Mouse (Mus musculus) heart, postnatal 14 days (tissue): Measurements from ENCODE around the gene Myo1a. TPM values are rescaled to one million over a fixed set of nuclear protein-coding genes. Genes with fewer than 3 reads are reported as not detected.
A peak's percentile ranks its signal among the peaks of the same experiment; 100 is the strongest.

Source experiments
- DNase-seq, 2 experiments: peaks; one replicate each; pipeline ENCODE4 v3.0.0; 2021 to 2022
- intact Hi-C: fragments of 180-260 bp; cut with DNase I; formaldehyde crosslinking; loops from one replicate; pipeline ENCODE4 v1.15.1; 2025
- total RNA-seq, 2 experiments: library from RNA; stranded (reverse); gene quantifications; 2 replicates each; pipeline ENCODE4 v1.2.3; 2021

Gene Myo1a
- total RNA-seq, 2 experiments from 2014 or later = 0.15 TPM; not detected in 1

DNA sequence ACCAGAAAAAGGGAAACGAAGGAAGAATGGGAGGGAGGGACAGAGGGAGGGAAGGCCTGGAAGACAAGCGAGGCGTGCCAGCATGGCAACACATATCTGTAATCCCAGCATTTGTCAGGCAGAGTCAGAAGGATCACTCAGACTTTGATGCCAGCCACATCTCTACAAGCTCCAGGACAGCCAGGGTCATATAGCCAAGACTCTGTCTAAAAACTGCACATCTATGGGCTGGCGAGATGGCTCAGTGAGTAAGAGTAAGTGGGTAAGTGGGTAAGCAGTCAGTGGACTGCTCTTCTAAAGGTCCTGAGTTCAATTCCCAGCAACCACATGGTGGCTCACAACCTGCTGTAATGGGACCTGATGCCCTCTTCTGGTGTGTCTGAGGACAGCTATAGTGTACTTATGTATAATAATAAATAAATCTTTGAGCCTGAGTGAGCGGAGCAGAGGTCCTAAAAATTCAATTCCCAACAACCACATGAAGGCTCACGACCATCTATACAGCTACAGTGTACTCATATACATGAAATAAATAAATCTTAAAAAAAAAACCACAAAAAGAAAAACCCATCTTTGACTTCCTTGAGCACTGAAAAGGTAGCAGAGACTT, 30.8 kb upstream of the Myo1a start:
- intact Hi-C loops = no loop called here
- DNase-seq = no peak

DNA sequence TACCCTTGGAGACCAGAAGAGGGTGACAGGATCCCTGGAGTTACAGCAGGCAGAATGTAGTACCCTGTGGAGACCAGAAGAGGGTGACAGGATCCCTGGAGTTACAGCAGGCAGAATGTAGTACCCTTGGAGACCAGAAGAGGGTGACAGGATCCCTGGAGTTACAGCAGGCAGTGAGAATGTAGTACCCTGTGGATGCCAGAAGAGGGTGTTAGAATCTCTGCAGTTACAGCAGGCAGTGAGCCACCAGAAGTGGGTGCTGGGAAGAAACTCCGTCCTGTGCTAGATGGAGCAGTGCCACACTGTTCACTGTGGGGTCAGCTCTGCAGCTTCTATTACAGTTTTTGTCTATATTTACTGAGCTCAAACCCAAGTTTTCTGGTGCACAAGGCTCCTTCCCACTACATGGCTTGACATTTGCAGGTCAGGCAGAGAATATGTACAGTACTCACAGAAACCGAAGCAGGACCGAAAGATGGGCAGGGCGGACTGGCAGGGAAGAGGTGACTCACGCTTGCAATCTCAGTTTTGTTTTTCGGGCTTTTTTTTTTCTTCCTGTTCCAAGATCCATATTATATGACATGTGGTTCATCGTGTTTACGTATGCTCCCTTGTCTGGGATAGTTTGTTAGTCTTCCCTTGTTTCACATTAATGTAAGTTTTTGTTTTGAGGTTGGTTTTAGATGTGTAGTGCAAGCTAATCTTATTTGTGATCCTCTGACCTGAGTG, 30.0 kb upstream of the Myo1a start:
- intact Hi-C loops = loop anchor here (5.0 kb wide), 2 partner anchors 62 to 103 kb away; partner anchors contain the start of gene Zbtb39
- DNase-seq = peak; percentile 87 to 93

DNA sequence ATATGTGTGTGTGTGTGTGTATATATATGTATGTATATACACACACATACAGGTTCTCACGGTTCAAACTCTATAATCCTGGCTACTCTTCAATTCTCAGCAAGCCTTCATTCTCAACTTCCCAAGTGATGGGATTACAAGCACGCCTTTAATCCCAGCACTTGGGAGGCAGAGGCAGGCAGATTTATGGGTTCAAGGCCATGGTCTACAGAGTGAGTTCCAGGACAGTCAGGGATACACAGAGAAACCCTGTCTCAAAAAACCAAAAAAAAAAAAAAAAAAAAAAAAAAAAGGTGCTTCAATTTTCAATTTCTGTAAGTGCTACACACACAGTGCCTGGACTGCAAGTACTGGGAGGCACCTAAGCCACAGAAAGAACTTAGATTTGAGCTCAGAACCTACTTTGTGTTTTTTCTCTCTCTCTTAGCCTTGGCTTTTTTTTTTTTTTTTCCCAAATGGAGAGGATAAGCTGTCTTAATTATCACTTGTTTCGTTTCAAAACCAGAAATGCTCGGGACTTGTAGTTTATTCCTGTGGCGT, 29.0 kb upstream of the Myo1a start:
- DNase-seq = no peak
- intact Hi-C loops = loop anchor here (5.0 kb wide), 2 partner anchors 61 to 104 kb away; partner anchors contain the start of gene Zbtb39

DNA sequence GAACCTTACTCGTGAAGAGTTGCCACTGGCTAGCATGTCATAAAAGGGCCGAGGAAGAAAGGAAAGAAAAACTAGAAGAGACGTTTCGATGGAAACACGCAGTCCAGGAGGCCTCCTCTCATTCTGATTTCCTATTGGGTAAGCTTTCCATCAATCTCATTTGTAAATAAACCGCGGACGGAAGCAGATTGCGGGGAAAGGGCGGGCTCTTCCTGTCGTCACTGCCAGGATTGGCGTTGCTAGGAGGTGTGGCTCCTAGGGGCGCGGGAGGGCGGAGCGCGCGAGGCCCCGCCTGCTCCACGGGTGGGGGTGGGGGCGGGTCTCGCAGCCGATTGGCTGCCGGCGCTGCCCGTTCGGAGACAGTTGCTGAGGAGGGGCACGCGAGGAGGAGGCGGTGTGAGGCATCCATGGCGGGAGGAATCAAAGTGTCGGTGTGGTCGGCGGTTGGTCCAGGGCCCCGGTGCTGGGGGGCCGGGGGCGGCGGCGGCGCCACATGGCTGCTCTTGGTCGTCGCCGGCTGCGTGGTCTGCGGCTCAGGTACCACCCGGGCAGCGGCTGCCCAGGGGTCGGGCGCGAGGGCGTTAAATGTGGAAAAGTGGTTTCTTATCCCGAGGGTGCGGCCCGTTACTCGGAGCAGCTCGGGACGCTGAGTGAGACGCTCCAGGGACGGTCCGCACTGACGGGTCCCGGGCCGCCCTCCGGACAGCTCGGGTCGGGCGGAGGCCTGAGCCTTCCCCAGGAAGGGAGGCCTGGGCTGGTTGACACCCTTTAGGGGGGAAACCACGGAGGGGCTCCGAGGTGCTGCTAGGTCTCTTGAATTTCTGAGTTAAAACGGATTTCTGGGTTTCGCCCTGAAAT, 28.1 kb upstream of the Myo1a start:
- peak; percentile 92 to 94 for DNase-seq
- intact Hi-C loops = loop anchor here (5.0 kb wide), 2 partner anchors 60 to 105 kb away; partner anchors contain the start of gene Zbtb39

DNA sequence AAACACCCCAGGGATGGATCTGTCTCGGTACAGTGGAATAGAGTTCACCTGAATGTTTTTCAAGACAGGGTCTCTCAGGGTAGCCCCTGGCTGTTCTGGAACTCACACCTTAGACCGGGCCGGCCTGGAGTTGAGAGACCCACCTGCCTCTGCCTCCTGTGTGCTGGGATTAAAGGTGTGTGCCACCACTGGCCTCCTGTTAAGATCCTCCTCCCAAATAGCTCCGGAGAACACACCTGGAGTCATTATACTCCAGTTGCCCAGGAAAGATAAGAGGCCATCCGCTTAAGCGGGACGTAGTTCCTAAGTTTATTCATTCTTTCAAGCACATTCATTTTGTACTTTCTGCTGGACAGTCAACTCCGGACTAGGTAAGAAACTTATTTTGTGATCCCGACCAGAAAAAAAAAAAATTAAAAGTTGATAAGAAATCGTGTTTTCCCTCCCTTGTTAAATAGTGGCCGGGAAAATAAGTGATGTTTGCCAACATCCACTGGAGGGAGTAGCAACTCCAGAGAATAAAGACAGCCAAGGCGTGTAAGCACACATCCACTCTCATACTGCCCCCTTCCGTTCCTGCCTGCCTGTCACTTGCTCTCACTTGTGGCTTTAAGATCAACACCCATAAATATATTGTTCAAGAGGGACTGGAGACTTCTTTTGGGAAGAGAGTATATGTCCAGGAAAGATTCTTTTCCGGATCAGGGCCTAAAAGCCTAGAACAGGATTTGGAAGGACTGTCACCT, 27.2 kb upstream of the Myo1a start:
- intact Hi-C loops = loop anchor here (5.0 kb wide), 2 partner anchors 60 to 105 kb away; partner anchors contain the start of gene Zbtb39
- DNase-seq = peak; percentile 61 to 70

DNA sequence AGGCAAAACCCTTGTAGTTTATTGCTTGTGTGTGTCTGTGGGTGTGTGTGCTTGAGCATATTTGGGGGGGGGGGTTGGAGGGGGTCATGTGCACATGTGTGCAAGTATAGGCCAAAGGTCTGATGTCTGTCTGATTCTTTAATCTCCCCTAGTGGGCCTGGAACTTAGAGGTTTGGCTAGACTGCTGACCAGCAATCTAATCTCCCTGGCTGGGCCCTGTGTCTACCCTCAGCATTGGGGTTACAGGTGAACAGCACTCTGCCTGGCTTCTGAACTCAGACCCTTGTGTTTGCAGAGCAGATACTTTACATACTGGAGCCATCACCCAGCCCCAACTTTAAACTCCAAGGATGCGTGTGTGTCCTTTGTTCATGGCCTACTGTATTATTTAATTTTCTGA, 25.8 kb upstream of the Myo1a start:
- no peak for DNase-seq
- intact Hi-C loops = loop anchor here (5.0 kb wide), 2 partner anchors 58 to 107 kb away; partner anchors contain the start of gene Zbtb39

DNA sequence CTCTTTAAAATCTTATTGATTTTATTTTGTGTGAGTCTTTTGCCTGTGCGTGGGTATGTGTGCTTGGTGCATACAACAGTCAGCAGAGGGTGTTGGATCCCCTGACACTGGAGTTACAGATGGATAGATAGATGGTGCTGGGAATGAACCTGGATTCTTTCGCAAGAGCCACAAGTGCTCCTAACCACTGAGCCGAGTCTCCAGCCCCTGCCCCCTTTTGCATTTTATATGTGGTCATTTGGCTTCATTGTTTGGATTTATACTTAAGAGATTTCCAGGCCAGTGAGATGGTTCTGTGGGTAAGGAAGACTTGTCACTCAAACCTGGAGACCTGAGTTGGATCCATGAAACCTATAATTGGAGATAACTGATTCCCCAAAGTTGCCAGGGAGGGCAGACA, 25.1 kb upstream of the Myo1a start:
- intact Hi-C loops = loop anchor here (5.0 kb wide), 2 partner anchors 57 to 108 kb away; partner anchors contain the start of gene Zbtb39
- DNase-seq = no peak

DNA sequence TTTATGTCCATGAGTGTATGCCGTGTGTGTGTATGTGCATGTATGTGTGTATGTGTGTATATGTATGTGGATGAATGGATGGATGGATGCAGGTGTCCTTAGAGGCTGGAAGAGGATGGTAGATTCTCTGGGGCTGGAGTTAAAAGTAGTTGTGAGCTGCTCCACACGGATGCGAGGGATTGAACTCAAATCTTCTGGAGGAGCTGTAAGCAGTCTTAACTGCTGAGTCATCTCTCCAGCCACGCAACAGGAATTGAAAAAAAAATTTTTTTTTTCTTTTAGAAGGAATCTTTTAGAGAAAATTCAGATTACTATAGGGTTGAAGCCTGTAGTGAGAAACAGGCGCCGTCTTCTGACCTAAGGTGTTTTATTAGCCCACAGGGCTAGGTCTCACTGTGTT, 22.1 kb upstream of the Myo1a start:
- intact Hi-C loops = no loop called here
- no peak for DNase-seq

DNA sequence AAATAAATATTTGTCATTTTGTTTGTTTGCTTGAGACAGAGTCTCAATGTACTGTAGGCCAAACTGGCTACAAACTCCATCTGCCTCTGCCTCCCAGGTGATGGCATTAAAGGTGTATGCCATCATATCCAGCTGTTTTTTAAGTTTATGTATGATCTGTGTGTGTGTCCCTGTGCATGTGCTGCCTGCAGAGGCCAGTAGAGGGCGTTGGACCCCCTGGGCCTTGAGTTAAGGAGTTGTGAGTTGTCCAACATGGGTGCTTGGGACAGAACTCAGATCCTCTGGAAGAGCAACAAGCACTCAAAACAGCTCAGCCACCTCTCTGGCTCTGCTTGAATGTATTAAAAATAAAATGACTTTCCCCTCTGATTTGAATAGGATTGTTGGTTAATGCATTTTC, 13.9 kb upstream of the Myo1a start:
- intact Hi-C loops = loop anchor here (5.0 kb wide), 1 partner anchor 316 kb away; the partner anchor contains the start of gene Hsd17b6
- no peak for DNase-seq

DNA sequence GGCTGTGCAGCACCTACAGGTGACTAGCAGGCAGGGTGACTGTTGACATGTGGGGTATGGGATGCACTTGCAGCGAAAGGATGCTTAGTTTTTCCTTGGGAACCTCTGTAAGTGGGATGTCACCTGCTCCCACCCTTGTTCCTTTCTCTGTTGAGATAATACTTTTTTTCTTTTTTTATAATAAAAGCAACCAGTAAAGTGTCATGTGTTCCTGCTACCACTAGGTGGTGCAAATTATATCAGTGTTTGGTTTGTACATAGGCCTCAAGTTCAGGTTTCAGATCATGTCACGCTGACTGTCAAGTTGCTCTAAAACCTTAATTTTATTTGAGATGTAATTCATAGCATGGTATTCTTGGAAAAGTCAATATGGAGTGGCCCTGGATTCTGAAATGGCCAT, 10.3 kb upstream of the Myo1a start:
- no peak for DNase-seq
- intact Hi-C loops = loop anchor here (2.0 to 5.0 kb wide), 3 partner anchors 42 to 313 kb away; partner anchors contain the start of gene Hsd17b6

DNA sequence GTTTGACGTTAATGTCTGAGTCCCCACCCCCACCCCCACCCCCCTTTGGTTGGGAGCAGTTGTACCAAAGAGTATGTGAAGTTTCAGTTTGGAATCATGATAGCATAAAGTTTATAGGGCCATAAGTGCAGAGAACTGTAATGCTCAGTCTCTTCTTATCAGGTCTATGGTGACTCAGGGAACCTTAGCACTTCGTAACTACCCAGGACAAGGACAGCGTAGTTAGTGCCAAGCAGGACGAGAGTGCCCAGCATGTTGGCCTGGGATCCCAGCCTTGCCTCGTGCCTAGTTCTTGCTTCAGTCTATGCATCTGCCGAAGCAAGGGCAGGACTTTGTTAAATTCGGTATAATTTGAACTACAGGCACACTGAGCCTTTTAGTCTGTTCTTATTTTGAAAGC, 9.2 kb upstream of the Myo1a start:
- DNase-seq = no peak
- intact Hi-C loops = loop anchor here (2.0 kb wide), 2 partner anchors 41 to 241 kb away; no protein-coding TSS in a partner anchor

DNA sequence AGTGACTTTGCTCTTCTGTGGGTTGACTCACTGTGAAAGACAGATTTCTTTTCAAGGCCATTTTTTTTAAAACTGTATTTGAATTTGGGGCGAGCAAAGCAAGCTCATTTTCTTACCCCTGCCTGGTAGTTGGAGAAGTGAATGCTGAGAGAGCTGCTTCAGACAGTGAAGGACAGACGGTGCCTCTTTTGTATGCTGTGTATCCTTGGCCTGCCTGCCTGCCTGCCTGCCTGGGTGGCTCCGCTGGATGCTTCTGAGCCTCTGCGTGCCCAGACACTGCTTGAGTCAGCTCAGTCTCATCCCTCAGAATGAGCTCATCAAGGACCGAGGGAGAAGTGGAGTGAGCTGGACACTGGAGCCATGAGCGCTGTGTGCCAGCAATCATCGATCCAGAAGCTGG, 6.0 kb upstream of the Myo1a start:
- DNase-seq = no peak
- intact Hi-C loops = no loop called here

DNA sequence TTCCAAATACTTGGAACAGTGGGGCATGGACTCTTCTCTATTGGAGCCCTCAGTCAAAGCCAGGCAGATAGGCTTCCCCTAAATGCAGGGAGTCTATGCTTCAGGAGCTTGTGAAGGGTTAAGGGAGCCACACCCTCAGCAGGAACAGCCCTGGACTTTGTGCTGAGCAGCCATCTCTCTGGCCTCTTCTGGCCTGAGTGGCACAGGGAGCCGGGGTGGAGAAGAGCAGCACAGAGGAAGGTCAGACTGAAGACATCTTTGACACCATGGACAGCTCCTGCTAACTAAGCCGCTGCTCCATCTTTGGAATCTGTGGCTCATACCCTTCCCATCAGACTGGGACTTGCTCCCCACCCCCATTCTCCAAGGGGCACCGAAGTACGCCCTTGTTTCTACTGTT, 1.7 kb upstream of the Myo1a start:
- intact Hi-C loops = no loop called here

DNA sequence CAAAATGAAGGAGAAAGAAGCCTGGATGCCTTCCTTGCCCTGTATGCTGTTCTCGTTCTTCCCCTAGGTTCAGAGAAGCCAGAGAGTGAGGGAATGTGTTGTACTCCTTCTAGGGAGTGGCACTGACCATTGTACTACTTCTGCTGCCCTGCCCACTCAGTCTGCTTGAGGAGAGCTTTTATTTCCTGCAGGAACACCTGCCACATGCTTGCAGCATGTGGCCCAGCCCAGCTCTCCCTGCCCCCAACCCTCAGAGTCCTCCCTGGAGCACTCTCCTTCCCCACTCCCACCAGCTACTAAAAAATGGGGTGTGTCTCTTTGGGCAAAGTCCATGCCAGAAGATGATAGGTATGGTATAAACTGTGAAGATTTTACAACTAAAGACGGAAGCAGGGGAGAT, 677 bp upstream of the Myo1a start:
- no peak for DNase-seq
- intact Hi-C loops = no loop called here

More for the DNA sequence above, 1.7 kb upstream of the Myo1a start:
- no peak for DNase-seq

DNA sequence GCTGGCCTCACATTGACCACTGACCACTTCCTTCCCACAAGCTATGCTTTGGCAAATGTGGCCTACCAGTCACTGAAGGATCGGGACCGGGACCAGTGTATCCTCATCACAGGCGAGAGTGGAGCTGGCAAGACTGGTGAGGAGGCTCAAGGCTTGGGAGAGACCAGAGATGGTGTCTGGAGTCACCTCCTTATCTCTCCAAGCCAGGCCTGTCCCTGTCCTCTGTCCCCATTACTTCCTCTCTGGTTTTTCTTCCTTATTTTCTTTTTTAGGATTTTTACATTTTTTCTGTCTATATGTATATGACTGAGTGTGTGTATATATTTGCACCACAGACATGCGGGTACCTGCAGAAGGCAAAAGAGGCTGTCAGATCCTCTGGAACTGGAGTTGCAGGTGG, 813 bp downstream of the Myo1a start:
- no peak for DNase-seq
- intact Hi-C loops = no loop called here

DNA sequence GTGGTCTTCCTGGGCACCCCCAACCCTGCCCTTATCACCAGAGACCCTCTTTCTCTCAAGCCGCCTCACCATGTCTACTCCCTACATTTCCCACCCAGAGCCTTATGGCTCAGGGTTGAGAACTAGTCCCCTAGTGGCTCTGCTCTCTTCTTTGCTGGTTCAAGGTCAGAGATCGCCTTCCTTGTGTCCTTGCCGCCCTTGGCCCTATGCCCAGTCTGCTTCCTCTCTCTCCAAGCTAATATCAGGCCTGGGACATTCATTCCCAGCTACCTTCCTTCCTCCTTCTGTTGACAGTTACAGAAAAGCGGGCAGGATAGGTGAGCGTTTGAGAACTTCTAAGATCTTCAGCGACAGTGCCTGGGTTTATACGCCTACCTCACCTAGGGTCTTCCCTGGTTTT, 2.8 kb downstream of the Myo1a start:
- DNase-seq = peak; percentile 58 to 62
- intact Hi-C loops = no loop called here

DNA sequence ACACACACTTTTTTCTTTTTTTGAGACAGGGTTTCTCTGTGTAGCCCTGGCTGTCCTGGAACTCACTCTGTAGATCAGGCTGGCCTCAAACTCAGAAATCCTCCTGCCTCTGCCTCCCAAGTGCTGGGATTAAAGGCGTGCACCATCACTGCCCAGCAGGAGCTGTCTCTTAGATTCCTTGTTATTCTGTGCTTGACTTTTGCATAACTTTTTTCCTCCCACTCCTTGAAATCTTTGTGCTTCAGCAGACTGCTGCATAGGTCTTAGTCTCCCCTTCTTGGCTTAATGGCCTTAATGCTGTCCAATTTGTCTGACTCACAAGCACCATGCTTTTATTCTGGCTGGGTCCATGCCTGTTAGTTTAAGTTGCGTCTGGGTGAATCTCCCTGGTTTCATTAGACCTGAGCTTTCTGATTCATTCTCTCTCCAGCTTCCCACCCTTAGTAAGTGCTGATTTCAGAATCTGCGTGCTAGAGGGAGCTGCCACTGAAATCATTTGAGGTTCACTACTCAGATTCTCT, 3.9 kb downstream of the Myo1a start:
- no peak for DNase-seq
- intact Hi-C loops = no loop called here

DNA sequence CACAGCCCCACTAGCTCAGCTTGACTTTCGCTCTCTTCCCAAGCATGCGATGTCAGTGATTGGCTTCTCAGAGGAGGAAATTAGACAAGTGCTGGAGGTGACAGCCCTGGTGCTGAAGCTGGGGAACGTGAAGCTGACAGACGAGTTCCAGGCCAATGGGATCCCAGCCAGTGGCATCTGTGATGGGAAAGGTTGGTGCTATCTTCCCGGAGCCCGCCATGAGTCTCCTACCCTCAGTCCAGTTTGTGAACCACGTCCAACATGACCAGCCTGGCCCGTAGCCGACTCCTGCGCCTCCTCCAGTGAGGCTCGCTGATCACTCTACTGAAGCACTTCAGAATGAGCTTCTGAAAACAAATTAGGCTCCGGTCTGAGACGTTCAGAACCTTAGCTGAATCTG, 5.4 kb downstream of the Myo1a start:
- no peak for DNase-seq
- intact Hi-C loops = no loop called here

DNA sequence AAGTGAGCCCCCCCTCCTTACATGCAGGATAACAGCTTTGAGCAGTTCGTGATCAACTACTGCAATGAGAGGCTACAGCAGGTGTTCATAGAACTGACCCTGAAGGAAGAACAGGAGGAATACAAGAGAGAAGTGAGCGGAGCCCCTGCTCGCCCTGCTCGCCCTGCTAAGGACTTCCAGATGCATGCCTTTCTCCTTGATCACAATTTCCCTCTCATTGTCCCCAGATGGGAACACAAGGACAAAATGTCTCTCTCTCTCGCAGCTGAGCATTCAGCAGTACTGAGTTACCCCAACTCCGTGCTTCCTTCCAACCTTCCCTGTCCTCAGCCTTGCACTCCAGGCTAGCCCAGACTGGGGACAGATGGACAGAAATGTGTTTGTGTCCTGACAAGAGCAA, 7.8 kb downstream of the Myo1a start:
- intact Hi-C loops = no loop called here
- no peak for DNase-seq
